Mouse (Mus musculus): ENCODE results near the gene Ttc7. TPM values are rescaled to one million over a fixed set of nuclear protein-coding genes. Genes with fewer than 3 reads are reported as not detected.

The Ttc7 gene
- polyA plus RNA-seq, 1 experiment from 2014 or later, result 23.2 TPM

GRCm38 (mm10) chr17:87405576-87405975, 122.9 kb downstream of the Ttc7 start:
- in situ Hi-C loops (cut with MboI; ENCODE audit: low pct_unique_long_range_greater_than_20kb), result no loop called here
- TF ChIP-seq CTCF (IDR thresholded peaks at IDR 0.05), result no peak
- no peaks in the 10 kb centered on the region for H3K27me3 ChIP-seq
- ATAC-seq (peak; percentile 73), DNase-seq (ENCODE audit: low read depth, low spot score) (no peak)
- POLR2A ChIA-PET, result no interaction called here
- CTCF ChIA-PET, result no interaction called here

- POLR2A ChIA-PET, result no interaction called here
- no peak for DNase-seq (ENCODE audit: low read depth, low spot score)
These were observed 124.0 kb downstream of the Ttc7 start for GRCm38 (mm10) chr17:87406646-87407045.

GRCm38 (mm10) chr17:87418082-87418481, 135.4 kb downstream of the Ttc7 start:
- no peak for ATAC-seq
- in situ Hi-C loops (cut with MboI; ENCODE audit: low pct_unique_long_range_greater_than_20kb), result no loop called here
- POLR2A ChIA-PET, result no interaction called here
- no peak for TF ChIP-seq CTCF (IDR thresholded peaks at IDR 0.05)
- CTCF ChIA-PET, result interaction anchor here (1.4 kb wide), 1 partner anchor 14 kb away, joined by 3 read pairs; no protein-coding TSS in a partner anchor
- no peak for DNase-seq (ENCODE audit: low read depth, low spot score)
- H3K27me3 ChIP-seq, result no peaks in the 10 kb centered on the region

More at GRCm38 (mm10) chr17:87406646-87407045, 124.0 kb downstream of the Ttc7 start:
- H3K27me3 ChIP-seq, result no peaks in the 10 kb centered on the region
- no peak for ATAC-seq
- CTCF ChIA-PET, result no interaction called here
- no peak for TF ChIP-seq CTCF (IDR thresholded peaks at IDR 0.05)
- in situ Hi-C loops (cut with MboI; ENCODE audit: low pct_unique_long_range_greater_than_20kb), result no loop called here

- CTCF ChIA-PET, result no interaction called here
- TF ChIP-seq CTCF (IDR thresholded peaks at IDR 0.05), result no peak
- H3K27me3 ChIP-seq, result no peaks in the 10 kb centered on the region
- in situ Hi-C loops (cut with MboI; ENCODE audit: low pct_unique_long_range_greater_than_20kb), result no loop called here
- DNase-seq (ENCODE audit: low read depth, low spot score) (no peak), ATAC-seq (no peak)
- POLR2A ChIA-PET, result no interaction called here
These were observed 144.8 kb downstream of the Ttc7 start, which contains the start of gene Stpg4 for GRCm38 (mm10) chr17:87427511-87427910. TSS of gene Stpg4 (minus strand) at chr17:87427741.

- DNase-seq (ENCODE audit: low read depth, low spot score) (no peak), ATAC-seq (no peak)
- CTCF ChIA-PET, result no interaction called here
- no peak for TF ChIP-seq CTCF (IDR thresholded peaks at IDR 0.05)
- POLR2A ChIA-PET, result no interaction called here
- H3K27me3 ChIP-seq, result no peaks in the 10 kb centered on the region
- in situ Hi-C loops (cut with MboI; ENCODE audit: low pct_unique_long_range_greater_than_20kb), result no loop called here
These were observed 146.7 kb downstream of the Ttc7 start for GRCm38 (mm10) chr17:87429431-87429830.

Other genes starting within 250 kb of the Ttc7 start
- gene Socs5, start 175.2 kb upstream of the Ttc7 start, polyA plus RNA-seq (2021), result 39.1 TPM
- 132 TPM for gene Mcfd2, start 17.0 kb upstream of the Ttc7 start, polyA plus RNA-seq (2021)
- not detected for gene Stpg4, start 144.9 kb downstream of the Ttc7 start, polyA plus RNA-seq (2021)
- gene Calm2, start 164.0 kb downstream of the Ttc7 start, polyA plus RNA-seq (2021), result 899 TPM

All from Patski (cell line).